Mouse (Mus musculus) adrenal gland (tissue): ENCODE measurements around the gene Adam17.

ENCODE experiments used
- intact Hi-C: fragments of 180-260 bp; cut with DNase I; formaldehyde crosslinking; loops from one replicate; pipeline ENCODE4 v1.15.1; 2025

Adam17 gene

DNA sequence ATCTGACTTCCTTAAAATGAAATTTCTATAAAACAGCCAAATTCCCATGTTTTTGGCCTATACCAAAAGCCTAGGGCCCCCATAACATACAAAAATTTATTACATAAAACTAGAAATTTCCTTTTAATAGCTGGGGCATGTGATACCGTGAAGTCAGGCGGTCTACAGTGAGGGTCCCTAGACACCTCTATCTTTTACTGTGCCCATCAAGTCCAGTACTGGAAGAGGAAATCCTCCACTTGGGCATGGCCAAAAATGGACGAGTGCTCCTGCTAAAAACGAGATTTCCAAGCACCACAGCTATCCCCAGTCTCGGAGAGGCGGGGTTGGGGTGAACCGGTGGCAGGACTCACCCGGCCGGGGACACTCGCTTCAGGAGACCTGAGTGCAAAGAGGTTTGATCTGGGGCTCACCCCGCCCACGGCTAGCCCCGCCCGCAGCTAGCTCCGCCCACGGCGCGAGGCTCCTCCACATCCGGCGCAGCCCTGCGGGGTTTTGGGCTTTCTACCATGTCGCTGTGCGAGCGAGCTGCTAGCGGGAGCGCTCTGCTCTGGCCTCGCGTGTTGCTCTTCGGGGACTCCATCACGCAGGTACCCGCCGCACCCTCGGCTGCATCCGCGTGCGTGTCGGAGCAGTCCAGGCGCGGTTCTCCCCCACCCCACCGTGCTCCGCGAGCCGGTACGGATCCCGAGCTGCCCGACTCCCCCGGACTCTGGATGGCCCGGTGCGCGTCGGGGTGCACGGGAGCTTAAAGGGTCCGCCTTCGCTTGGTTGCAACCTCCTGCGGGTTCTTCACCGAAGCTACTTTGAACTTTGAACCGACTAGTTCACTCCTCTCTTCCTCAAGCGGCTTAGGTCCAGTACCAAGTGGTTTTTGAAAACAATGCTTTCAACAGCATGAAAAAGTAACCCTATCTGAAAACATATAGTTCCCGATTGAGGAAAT lies 57.2 kb downstream of the Adam17 start, which contains the start of gene Iah1:
Gene Iah1, plus strand, starts transcription at position 467 of the 946 bp plus-strand sequence.
- intact Hi-C loops: no loop called here

DNA sequence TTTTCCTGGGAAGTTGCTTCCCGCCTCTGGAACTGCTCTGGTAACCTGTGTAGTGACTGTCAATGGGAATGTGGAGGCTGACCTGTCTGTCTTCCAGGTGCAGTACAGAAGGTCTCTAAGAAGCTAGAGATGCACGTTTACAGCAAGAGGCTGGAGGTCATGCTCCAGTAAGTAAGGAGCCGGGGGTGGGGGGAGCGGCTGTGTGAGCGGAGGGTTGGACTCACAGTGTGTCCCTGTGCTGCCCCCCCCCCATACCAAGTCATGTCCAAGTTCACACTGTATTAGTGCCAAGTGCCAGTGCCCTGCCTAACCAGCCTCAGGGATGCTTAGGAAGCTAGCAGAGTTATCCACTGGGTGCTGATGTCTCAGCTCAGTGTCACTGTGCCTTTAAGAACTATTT lies 61.2 kb downstream of the Adam17 start:
- intact Hi-C loops: no loop called here

DNA sequence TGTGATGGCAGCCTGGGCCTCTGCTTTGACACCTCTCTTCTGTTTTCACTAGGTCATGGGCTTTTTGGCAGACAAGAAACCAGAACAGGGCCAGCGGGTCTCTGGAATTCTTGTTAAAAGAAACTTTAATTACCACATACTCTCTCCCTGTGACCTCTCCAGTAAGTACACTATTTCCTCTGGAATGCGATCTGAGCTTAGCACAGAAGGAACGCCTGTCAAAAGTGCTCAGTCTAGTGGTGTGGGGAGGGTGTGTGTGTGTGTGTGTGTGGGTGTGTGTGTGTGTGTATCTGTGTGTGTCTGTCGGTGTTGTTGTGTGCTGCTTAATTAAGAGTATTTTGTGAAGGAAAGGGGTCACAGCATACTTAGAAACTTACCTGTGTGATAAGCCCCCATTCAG lies 66.7 kb downstream of the Adam17 start:
- intact Hi-C loops: no loop called here

DNA sequence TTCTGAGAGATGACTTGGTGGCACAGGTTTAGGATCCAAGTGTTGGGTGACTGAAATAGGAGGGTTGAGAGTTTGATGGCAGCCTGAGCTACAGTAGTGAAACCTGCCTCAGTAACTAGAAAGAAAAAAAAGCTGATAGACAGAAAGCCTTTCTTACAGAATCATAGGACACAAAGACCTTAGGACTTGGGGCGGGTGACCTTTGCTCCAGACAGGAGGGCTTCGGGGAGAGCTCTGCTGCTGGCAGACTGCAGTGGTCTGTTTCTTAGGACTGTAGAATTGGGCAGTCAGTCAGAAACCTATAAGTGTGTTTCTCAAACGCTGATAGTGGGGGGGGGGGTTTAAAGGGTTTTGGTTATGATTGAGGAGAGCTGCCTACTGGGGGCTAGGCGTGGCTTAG lies 67.7 kb downstream of the Adam17 start:
- intact Hi-C loops: no loop called here

DNA sequence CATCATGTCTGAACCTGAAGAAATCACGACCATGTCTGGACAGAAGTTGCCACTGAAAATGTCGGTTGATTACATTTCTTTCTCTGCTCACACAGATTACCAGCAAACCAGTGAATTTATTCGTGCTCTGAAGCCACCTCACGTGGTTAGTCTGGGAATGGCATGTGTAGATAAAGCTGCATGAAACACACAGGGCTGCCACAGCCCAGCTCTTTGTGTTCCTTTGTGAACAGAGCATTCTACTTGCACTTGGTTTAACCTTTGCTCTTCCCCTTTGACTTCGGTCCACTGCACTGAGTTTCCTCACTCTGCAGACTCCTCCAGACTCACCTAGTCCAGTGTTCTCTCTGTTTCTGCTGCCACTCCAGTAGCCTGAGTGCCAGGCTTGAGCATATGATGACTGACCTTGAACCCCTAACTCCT lies 71.1 kb downstream of the Adam17 start:
- intact Hi-C loops: no loop called here

DNA sequence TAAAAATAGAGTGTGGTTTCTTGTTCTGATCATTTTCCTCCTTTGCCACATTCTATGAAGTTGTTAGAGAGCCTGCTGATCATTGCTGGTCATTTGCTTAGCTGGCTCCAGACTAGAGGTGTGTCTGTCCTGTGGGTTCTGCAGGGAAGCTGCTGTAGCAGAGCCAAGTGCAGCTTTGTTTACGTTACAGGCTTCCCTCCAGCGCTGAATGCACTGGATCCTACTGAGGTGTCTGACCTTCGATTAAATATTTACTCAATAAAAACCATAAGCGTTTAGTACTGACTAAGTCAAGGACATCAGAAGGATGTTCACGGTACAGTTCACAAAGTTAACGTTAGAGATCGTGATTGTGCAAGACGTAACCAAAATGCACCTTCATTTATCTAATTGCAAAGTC lies 71.5 kb downstream of the Adam17 start:
- intact Hi-C loops: no loop called here

DNA sequence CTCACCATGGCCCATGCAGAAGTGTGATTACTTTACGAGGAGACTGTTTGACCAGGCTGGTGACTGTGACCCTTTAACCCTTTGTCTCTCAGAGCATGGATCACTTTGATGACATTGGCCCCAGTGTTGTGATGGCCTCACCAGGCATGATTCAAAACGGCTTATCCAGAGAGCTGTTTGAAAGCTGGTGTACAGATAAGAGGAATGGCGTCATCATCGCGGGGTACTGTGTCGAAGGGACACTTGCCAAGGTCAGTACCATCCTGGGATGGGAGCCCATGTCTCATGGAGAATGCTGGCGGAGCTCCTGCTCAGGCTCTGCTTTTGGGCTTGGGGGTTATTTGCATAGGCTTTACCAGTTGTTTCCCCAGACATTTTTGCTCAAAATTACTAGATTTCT lies 72.1 kb downstream of the Adam17 start:
- intact Hi-C loops: no loop called here

DNA sequence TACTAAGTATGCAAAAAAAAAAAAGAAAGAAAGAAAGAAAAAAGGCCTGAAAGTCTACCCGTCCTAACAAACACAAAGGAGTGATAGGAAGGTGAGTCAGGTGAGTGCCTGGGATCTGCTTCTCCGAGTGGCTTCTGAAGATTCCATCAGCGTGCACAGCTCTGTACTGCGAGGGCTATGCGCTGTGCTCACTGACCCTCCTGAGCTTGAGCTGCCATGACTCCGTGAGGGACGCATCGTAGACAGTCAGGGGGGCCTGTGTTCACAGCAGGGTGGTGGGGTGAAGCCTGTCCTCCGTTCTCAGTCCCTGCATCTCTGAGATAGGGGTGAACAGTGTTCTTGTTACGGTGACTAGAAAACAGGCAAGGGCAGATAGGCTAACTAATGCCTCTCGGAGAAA lies 74.6 kb downstream of the Adam17 start:
- intact Hi-C loops: no loop called here

DNA sequence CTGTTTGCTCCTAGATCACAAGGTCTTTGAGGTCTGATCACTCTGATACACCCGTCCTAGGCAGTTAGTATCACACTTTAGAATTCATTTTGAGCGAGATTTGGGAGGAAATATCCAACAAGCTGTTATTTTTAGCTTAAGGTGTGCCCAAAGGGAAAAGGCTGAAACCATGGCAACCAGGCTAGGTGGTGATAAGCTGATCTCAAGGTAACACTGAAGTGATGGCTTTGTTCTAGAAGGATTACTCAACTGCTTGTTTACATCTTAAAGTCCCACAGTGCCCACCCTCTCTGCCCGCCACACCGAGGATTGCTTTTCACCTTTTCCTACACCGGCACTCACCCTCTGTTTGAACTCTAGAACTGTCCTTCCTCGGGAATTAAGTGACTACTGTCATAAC lies 83.8 kb downstream of the Adam17 start:
- intact Hi-C loops: no loop called here

DNA sequence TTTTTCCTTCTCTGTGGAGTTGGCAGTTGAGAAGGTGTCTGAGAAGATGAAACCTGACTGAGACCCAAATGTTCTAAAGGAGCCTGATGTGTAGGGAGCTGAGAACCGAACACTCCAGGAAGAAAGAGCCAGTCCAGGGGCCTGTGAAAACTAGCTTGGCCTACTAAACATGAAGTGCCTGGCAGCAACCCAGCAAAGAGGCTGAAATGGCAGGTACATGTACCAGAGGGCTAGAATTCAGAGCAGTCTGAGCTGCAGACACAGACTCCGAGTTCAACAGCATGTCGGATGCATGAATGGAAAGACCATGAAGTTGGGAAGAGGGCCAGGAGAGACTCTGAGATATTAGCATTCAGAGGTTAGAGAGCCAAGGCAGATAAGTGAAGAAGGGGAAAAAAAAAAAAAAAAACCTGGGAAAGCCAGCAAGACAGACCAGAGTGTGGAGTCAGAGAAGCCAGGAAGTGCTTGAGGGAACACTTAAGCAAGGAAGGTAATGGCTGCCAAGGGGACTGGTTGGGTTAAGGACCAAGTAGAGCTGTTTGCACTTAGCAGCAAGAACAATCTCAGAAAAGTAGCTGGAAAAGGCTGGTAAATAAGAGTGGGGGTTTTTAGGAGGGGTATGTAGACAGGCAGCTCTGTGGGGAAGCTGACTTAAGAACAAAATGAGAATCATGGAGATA lies 84.6 kb downstream of the Adam17 start:
- intact Hi-C loops: no loop called here

DNA sequence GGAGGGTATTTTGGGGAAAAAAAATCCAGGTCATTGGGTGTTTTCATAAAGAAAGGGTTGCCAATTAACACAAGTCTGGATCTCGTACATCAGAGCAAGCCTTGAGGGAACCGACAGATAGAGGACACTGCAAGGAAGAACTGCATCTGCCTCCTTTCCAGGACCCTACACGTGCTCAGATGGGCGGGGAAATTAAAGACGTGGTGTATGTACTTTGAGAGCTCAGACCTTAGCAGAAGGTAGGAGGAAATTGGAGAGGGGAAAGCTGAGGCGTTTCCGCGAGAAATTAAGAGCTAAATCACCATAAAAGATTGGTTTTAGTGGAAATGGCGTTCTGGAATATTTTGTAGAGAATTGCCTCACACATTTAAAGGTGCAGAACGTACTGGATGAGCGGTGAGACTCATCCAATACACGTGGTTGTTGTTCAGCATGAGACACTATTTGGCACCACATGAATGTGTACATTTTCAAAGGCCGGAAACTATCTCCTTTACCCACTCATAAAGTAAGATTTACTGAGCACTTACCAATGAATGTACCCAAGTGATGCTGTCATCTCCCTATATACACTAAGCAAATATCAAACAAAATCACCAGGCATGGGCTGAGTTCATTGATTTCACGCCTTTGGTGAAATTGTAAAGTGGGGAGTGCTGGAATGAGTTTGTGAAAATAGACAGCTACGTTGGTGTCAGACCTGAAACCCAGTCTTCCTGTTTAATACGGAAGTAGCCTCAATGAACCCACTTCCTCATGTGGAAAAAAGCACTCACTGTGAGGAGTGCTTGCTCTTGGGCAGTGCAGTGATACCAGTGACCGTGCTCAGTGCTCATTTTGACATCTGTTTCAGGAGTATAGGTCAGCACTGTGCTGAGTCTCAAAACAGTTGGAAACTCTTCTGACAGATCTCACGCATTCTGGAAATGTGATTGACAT lies 86.5 kb downstream of the Adam17 start:
- intact Hi-C loops: no loop called here

DNA sequence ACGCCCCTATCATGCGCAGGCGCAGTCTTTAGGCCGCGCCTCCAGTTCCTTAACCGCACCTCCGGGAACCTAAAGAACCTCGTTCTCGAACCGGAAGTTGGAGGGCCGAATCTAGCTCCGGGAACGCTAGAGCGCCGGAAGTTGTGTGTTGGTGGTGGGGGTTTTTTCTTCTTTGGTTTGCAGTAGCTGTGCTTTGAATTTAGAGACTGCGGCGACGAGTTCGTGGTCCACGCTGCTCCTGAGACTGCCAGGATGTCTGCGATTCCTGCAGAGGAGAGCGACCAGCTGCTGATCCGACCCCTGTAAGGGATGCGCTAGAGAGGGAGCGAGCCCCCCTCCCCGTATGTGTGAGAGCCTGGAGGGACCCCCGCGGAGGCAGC lies 87.2 kb downstream of the Adam17 start, which contains the start of gene Itgb1bp1:
Gene Itgb1bp1, minus strand, starts transcription at position 42 of the 380 bp plus-strand sequence.
- intact Hi-C loops: no loop called here

DNA sequence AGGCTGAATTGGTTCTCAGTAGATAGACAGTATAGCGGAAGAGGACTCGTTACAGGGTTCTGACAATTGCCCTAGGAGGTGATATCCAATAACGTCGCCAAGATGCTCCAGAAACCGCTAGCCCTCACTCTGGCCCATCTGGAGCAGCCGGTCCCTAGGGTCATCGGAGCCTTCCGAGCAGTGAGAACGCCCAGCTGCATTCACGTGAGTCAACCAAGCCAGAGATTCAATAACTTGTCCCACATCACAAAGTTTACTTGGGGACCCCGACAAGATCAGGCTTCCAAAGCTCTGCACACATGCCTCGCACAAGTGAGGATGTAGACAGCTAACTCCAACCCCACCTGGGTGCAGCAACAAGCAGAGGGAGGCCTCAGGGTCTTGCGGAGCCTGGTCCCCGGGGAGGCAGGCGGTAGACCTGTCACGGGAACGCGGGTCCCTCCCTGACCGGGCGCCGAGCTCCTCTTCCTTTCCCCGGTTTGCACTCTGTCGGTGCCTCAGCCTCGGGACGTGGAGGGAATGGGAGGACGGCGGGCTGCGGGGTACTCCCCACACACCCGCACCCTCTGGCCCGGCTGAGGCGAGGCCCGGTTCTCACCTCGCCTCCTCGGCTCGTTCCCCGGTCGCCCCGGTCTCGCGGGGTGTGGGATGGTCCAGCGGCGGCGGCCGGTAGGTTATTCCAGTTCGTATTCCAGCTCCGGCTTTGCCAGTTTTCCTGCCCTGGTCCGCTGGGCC lies 87.8 kb downstream of the Adam17 start:
- intact Hi-C loops: no loop called here

DNA sequence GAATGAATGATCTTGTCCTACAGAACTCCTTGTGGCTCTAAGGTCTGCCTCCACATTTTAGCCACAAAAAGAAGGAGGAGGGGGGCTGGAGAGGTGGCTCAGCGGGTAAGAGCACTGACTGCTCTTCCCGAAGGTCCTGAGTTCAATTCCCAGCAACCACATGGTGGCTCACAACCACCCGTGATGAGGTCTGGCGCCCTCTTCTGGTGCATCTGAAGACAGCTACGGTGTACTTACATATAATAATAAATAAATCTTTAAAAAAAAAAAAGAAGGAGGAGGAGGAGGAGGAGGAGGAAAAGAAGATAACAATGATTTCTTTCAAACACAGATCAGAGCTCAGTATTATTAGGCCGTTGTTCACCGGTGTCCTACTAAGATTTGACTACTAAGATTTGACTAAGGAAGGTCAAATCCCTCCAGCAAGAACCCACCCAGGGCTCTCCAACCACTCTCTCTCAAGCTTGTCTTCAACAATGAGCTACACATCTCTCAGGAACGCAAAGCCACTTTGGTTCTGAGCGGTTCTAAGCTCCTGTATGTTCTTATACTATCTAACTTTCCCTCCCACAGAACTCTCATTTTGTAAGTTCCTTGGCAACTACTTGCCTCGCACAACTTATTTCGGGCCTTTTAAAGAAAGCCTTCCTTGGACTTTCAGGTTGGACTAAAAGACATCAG lies 88.5 kb downstream of the Adam17 start, which contains the start of gene Cpsf3:
Gene Cpsf3, plus strand, starts transcription at position 631 of the 681 bp plus-strand sequence.
- intact Hi-C loops: no loop called here

DNA sequence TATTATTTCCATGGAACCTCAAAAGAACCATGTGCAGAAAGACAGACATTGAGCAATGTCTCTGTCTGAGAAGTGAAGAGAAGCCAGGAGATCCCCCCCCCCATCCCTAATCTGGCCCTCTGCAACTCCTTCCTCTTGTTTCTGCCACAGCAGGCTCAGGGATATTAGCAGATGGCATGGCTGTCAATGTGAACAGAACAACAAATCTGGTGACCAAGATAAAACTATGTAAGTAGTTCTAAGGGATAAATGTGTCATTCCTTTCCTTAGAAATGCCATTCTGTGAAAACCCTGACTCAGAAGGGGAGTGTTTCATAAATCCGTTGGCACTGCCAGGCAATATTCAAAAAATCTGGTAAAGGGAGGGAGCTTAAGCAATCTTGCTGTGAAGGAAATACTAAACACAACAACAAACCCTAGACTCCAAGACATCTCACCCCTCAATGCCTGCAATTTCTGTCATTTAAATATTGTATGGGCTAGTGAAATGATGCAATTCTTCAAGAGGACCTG lies 96.0 kb downstream of the Adam17 start:
- intact Hi-C loops: no loop called here

DNA sequence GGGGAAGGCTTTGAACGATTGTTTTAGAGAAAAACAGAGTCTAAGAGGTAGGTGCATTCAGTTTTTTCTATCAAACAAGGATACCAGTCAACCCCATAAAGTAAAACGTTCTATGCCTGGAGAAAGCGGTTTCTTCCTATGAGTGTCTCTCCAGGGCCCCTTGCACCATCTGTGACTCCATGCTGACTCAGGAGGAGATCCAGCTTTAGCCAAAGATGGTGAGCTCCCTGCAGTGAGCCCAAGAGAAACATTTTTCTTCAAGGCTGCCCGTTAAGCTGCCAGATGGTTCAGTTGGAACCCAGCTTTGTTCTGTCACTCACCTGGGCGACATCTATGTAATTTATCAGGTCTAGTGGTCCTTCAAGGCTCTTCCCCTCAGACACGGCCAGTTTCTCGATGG lies 99.0 kb downstream of the Adam17 start:
- intact Hi-C loops: no loop called here
